Mouse (Mus musculus) heart, adult 2 months (tissue): ENCODE results near the gene Zfhx2. TPM values are rescaled to one million over a fixed set of nuclear protein-coding genes. Genes with fewer than 3 reads are reported as not detected.

ENCODE experiments used
- DNase-seq, 2 experiments: peaks; one replicate each; pipeline ENCODE4 v3.0.0; 2021
- H3K27ac ChIP-seq: fragments of 200-600 bp; 2 replicates; pipeline ENCODE4 v1.8.1; 2022
- H3K27me3 ChIP-seq: fragments of 200-500 bp; 2 replicates; pipeline ENCODE4 v1.6.1; 2012; ENCODE audit warnings: mild to moderate bottlenecking, low read length, inconsistent platforms, mixed read lengths; ENCODE audit not compliant: control insufficient read depth, insufficient read depth
- H3K36me3 ChIP-seq: fragments of 200-500 bp; 2 replicates; pipeline ENCODE4 v1.6.1; 2012; ENCODE audit warnings: low read length, inconsistent platforms; ENCODE audit not compliant: control insufficient read depth, insufficient read depth
- H3K4me1 ChIP-seq: fragments of 200-500 bp; 2 replicates; pipeline ENCODE4 v1.6.1; 2011; ENCODE audit warnings: low read length; ENCODE audit not compliant: control insufficient read depth, insufficient read depth
- H3K4me3 ChIP-seq: fragments of 200-600 bp; 2 replicates; pipeline ENCODE4 v1.8.1; 2022
- H3K79me2 ChIP-seq: fragments of 200-500 bp; replicated peaks from 2 replicates; pipeline ENCODE4 v1.6.1; 2012; ENCODE audit warnings: mild to moderate bottlenecking, inconsistent platforms, low read length, moderate library complexity, mixed read lengths; ENCODE audit not compliant: control insufficient read depth, insufficient read depth
- H3K9ac ChIP-seq: fragments of 200-500 bp; 2 replicates; pipeline ENCODE4 v1.6.1; 2012; ENCODE audit warnings: low read depth, mild to moderate bottlenecking, control low read depth, inconsistent platforms, low read length, mixed read lengths
- CTCF ChIP-seq: fragments of 200-600 bp; IDR thresholded peaks from 2 replicates; pipeline ENCODE4 v1.8.1; 2022; ENCODE audit warnings: antibody characterized with exemption, mild to moderate bottlenecking, moderate library complexity
- EP300 ChIP-seq: fragments of 200-500 bp; IDR thresholded peaks from 2 replicates; pipeline ENCODE4 v1.6.1; 2011; ENCODE audit warnings: low read depth, low read length, control low read depth; ENCODE audit not compliant: insufficient read depth
- POLR2A ChIP-seq: fragments of 200-500 bp; IDR thresholded peaks from 2 replicates; pipeline ENCODE4 v1.6.1; 2011; ENCODE audit warnings: mild to moderate bottlenecking, low read depth, low read length, control low read depth; ENCODE audit not compliant: insufficient read depth
- WGBS: fragments of 180-500 bp; shearing (Covaris S2); methylation state at CpG from one replicate; pipeline ENCODE4 v1.1.7; 2018; 5-methylcytosine and 5-hydroxymethylcytosine counted together
- intact Hi-C: fragments of 180-260 bp; cut with DNase I; formaldehyde crosslinking; loops from one replicate; pipeline ENCODE4 v1.15.1; 2025
- polyA plus RNA-seq: library from polyadenylated mRNA; depleted of rRNA; stranded (reverse); fragments of >200 nt; gene quantifications from 2 replicates; pipeline ENCODE4 v1.2.3, GENCODE M21; 2012
- total RNA-seq, 2 experiments: library from RNA; stranded (reverse); gene quantifications; 2 replicates each; pipeline ENCODE4 v1.2.3; 2021

Zfhx2 gene
- total and polyA plus RNA-seq, 3 experiments, result 1.3 to 4.1 (median 3.9) TPM

DNA sequence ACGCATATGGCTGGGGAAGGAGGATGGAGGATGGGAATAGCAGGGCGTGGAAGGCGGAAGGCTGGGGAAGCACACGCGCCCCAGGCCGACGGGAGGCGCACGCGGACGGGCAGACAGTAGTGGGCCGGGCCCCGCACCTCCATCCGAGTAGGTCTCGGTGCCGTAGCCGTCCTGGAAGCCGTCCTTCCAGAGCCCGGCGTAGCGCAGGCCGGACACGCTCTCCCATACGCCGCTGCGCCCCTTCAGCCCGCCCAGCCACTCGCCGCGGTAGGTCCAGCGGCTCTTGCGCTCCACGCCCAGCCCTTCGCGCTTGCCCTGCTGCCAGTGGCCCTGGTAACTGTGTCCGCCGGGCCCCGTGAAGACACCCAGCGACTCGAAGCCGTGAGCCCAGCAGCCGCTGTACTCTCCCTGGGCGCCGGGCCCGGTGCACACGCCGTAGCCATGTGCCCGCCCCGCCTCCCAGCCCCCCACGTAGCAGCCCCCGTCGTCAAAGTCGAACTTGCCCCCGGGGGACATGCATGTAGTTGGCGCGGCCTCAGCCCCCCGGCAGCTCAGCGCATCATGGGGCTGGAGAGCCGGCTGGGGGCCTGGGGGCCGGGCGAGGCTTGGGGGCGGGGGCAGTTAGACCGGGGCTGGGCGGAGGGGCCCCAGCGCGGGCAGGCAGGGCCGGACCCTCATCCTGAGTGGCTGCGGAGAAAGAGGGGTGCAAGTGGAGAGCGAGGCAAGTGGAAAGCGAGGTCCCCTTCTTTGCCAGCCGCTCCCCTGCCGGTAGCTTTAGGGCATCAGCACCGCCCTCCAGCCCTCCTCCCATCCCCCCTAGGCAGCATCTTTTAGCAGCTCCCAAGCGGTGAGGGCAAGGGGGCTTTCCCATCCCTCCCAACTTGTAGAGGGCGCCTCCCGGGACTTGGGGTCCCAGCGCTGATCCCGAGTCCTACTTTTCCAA lies 22.9 kb upstream of the Zfhx2 start:
- Histone ChIP-seq H3K9ac (peak overlapping the region; percentile 83), H3K4me3 (peak overlapping the region; percentile 52), H3K27me3 (peaks cover 24% of the 10 kb centered on the region), H3K79me2 (no peaks in the 10 kb centered on the region), H3K27ac (no peak overlapping the region), H3K4me1 (peaks cover 4% of the 10 kb centered on the region), H3K36me3 (no peaks in the 10 kb centered on the region)
- no peak for TF ChIP-seq POLR2A
- TF ChIP-seq CTCF, result peak; percentile 27; the same call in 1 of the 2 replicates
- TF ChIP-seq EP300, result no peak
- peak; percentile 58 to 65 for DNase-seq
- WGBS, result 1% methylated on average over 73 of the region's 78 CpGs
- intact Hi-C loops, result no loop called here

DNA sequence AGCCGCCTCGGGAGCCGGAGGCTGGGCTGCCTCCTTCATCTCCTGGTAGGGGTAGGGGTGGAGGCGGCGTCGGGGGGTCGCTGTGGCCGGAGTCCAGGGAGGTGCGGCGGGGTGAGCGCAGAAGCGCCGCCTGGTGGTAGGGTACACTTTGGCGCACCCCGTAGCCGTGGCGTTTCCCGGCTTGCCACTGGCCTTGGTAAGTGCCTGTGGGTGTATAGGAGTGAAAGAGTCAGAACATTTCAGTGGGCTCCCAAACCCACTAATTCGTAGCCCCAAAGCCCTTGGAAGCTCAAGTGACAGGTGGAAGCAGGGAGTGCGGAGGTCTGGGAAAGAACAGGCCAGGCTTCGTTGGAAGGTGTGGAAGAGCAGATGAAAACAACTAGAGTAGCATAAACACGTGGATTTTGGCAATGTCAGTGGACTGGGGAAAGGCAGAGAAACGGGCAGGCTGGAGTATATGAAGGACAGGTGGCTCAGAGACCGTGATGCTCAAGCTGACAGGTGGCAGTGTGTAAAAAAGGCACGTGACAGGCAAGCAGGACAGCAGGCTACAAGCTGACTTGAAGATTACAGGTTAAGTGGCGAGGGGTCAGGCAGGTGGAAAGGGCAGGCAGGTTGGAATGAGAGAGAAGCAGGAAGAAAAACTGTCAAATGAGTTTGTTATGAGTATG lies 22.0 kb upstream of the Zfhx2 start:
- no peaks in the 10 kb centered on the region for H3K36me3 ChIP-seq
- peaks cover 4% of the 10 kb centered on the region for H3K4me1 ChIP-seq
- intact Hi-C loops, result no loop called here
- 8% methylated on average over 26 of the region's 26 CpGs for WGBS
- TF ChIP-seq POLR2A (no peak), CTCF (peak; percentile 67), EP300 (no peak)
- peaks cover 24% of the 10 kb centered on the region for H3K27me3 ChIP-seq
- no peak overlapping the region for H3K4me3 ChIP-seq
- H3K79me2 ChIP-seq, result no peaks in the 10 kb centered on the region
- DNase-seq, result peak in 1 of 2 experiments; percentile 23
- no peak overlapping the region for H3K27ac ChIP-seq
- no peak overlapping the region for H3K9ac ChIP-seq

DNA sequence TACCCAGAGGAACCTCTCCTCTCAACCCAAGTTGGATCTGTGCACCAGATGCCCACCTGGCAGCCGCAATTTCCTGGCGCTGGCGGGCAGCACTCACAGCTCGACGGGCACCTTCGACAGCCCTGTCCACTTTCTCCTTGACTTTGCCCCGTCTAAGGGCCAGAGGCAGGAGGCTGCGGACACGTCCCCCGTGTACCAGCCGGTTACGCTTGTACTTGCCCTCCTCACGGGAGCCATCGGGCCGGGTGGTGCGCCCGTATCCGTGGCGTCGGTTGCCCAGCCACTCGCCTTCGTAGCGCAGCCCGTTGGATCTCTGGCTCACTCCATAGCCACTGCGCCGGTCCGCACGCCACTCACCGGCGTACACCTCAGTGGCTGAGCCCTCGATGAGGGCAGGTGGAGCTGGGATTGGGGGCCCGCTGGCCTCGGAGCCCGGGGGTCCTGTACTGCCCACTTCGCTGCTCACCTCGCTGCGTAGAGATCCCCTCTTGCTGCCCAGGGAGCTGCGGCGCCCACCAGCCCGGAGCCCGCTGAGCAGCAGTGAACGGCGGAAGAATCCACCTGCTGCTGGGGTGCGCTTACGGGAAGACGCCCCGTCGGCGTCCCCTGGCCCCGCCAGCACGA lies 21.3 kb upstream of the Zfhx2 start:
- no peak for DNase-seq
- intact Hi-C loops, result no loop called here
- WGBS, result 61% methylated on average over 51 of the region's 51 CpGs
- no peak overlapping the region for H3K4me3 ChIP-seq
- TF ChIP-seq POLR2A (no peak), CTCF (no peak), EP300 (no peak)
- H3K27me3 ChIP-seq, result peaks cover 24% of the 10 kb centered on the region
- no peaks in the 10 kb centered on the region for H3K79me2 ChIP-seq
- no peak overlapping the region for H3K9ac ChIP-seq
- H3K4me1 ChIP-seq, result peaks cover 4% of the 10 kb centered on the region
- H3K36me3 ChIP-seq, result no peaks in the 10 kb centered on the region
- H3K27ac ChIP-seq, result no peak overlapping the region

GRCm38 (mm10) chr14:55111720-55112119 lies 19.6 kb upstream of the Zfhx2 start:
- Histone ChIP-seq H3K79me2 (no peaks in the 10 kb centered on the region), H3K27ac (no peak overlapping the region), H3K4me1 (peaks cover 4% of the 10 kb centered on the region), H3K9ac (no peak overlapping the region), H3K4me3 (no peak overlapping the region), H3K27me3 (peaks cover 24% of the 10 kb centered on the region), H3K36me3 (no peaks in the 10 kb centered on the region)
- no peak for DNase-seq
- WGBS, result 70% methylated on average over 2 of the region's 2 CpGs
- TF ChIP-seq POLR2A (no peak), CTCF (no peak), EP300 (no peak)
- intact Hi-C loops, result no loop called here

- Histone ChIP-seq H3K79me2 (no peaks in the 10 kb centered on the region), H3K4me3 (no peak overlapping the region), H3K4me1 (peaks cover 4% of the 10 kb centered on the region), H3K27me3 (peaks cover 15% of the 10 kb centered on the region), H3K27ac (no peak overlapping the region), H3K36me3 (no peaks in the 10 kb centered on the region), H3K9ac (no peak overlapping the region)
- TF ChIP-seq CTCF, result no peak
- no peak for TF ChIP-seq EP300
- TF ChIP-seq POLR2A, result no peak
- DNase-seq, result no peak
- WGBS, result 44% methylated on average over 9 of the region's 9 CpGs
- intact Hi-C loops, result no loop called here
Measured at GRCm38 (mm10) chr14:55110076-55110475, 18.0 kb upstream of the Zfhx2 start.
